Mouse (Mus musculus): ENCODE data around the gene Snapc4.
"Not testable (repeated sequence)": the region's sequence is repeated elsewhere in the genome, so short reads cannot be mapped to it uniquely, and the experiment has no call there.

Snapc4 gene

DNA sequence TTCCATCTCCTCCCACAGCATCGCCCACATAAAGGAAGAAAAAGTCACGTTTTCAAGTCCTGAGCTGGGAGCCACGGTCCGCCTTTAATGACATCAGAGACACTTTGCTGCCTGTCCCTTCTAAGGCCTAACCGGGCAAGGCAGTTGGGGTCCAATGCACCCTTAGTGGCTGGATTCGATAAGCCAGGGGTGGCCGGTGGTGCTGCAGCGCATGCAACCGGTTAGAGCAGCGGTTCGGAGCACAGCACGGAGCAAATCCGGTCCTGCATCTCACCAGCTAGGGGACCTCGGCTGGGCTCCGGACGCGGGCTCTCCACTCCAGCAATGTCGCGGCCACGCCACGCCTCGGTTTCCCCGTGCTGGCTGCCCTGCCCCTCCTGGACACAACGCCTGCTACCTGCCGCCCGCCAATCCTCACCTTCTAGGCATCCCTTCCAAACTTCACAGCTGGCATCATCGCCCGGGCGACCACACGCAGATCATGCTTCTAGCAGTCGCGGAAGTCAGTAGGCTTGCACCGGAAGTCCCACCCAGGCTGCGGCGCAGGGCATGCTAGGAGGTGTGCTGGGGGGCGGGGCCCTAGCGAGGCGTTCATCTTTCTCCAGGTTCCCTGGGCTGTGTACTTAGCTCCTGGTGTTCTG is at the start of gene Snapc4:
Gene Snapc4 (minus strand): TSS at position 523 of the 641 bp plus-strand sequence.
- peak; percentile 47 for DNase-seq (ENCODE audit: low read depth, low spot score)

DNA sequence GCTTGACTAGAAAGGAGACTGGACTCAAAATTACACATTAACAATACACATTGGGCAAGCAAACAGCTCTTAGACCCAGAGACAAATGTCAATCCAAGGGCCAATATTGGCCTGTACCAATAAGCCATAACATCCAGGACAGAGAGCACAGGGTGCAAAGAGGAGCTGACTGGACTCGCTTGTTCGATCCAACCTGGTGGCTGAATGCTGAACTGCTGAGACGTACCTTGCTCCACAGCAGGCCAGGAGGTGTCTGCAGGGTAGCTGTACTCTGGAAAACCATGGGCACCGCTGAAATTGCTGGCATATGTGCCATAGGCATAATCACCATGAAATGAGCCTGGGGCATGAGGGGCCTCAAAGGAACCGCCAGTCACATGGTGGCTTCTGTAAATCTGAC is 49.4 kb upstream of the Snapc4 start:
- DNase-seq (ENCODE audit: low read depth, low spot score): no peak

DNA sequence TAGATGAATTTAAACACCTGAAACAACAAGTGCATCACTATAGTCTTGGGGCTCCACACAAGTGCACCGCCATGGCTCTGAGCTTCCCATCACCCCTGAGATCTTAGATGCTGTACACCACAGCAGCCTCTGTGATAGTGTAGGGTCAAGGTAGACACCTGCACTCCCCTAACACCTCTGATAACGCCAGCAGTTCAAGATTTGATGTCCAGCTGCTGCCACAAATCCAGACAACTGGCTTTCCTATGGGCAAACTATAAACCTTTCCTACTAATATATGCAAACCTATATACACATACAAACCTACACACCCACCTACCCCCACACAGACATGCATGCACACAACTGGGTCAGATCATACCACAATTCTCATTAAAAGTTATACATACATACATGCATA is 44.1 kb upstream of the Snapc4 start:
- no peak for DNase-seq (ENCODE audit: low read depth, low spot score)

DNA sequence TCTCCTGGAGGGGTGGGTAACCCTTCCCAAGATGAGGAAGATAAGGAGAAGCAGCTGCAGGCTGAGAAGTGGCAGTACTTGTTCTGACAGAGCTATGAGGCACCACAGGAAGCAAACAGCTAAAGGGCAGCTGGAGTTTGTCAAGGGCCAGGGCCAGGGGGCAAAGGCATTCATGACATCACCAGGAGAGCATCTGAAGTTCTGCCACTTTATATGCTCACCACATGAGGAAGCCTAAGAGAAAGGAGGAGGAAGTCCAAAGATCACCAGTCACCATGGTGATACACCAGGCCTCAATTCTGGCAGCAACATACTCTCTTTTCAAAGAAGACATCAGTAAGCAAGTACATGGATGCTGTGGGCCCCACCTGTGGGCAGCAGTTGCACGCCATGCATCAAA is 42.6 kb upstream of the Snapc4 start:
- no peak for DNase-seq (ENCODE audit: low read depth, low spot score)

DNA sequence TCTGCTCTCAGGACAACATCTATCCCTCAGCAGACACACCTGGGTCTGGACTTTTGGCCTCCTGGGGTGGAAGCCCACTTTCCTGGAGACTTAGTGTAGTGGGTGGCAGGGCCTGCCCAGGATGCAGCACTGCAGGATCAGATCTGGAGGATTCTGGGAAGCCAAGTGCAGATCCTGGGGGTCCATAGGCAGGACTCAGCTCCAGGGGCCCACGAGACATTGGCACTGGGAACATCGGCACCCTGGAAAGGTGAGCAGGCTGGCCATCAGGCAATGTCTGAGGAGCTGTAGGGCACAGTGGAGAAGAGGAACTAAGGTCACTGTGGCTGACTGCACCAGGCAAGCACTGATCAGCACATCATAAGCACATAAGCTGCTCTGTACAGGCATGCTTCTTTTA is 41.5 kb upstream of the Snapc4 start:
- DNase-seq (ENCODE audit: low read depth, low spot score): no peak

DNA sequence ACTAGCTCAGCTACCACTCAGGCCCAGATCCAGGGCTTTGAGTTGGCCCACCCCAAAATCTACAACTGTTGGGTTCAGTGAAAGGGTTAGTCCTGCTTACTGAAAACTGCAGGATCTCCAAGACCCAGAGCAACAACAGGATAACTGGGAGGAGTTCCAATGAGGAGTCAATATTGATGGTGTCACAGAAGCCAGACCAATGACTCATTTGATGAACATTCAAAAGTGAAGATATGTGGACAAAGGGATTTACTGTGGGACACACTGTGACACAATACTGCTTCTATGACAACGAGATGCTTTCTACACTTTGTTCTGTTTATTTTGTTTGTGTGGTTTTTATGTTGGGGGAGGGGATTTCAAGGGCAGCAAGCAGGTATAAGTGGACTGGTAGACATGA is 37.7 kb upstream of the Snapc4 start:
- no peak for DNase-seq (ENCODE audit: low read depth, low spot score)

DNA sequence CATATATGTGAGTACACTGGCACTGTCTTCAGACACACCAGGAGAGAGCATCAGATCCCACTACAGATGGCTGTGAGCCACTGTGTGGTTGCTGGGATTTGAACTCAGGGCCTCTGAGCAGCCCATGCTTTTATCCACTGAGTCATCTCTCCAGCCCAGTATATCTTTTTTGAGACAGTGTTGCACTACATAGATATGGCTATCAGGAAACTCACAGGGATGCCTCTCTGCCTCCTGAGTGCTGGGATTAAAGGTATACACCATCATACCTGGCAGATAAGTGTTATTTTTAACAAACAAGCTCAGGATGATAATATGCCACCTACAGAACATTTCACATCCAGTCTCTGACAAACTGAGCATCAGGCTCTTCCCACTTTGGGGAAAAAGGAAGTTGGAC is 36.6 kb upstream of the Snapc4 start:
- no peak for DNase-seq (ENCODE audit: low read depth, low spot score)

DNA sequence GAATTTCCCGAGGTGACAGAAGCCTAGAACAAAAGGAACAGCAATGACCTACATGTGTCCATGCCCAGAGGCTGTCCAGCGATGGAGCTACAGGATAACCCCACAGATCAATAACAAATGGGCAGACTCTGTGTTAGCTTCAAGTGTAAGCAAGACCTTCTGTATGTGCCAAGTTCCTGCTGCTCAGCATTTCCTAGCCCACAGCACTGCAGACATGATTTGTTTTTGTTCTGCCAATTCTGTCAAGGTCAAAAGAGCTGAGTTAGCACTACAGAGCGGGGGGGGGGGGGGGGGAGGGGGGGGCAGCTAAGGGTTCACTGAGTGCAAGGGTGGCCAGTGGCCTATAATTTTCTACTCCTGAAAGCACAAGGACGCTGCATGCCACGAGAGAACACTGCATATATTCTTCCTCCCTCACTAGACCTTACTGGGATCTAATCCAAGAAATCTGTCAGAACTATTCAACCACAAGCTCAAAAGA is 30.5 kb upstream of the Snapc4 start:
- no peak for DNase-seq (ENCODE audit: low read depth, low spot score)

DNA sequence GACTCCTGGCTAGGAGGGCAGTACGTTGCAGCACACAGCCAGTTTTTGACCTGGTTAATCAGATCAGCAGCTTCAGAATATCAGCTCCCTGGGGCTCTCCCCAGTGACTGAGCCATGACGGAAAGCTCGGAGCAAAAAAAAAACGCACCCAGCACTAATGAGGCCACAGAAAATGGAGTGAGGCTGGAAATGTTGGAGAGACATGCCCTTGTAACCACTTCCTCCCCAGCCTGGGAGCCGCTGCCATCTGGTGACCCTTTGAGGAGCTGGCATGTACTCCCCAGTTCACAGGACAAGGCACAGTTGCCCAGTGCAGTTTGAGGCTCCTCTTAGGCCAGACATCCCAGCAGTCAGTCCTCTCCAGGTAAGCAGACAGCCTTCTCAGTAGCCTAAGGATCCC is 29.6 kb upstream of the Snapc4 start:
- no peak for DNase-seq (ENCODE audit: low read depth, low spot score)

DNA sequence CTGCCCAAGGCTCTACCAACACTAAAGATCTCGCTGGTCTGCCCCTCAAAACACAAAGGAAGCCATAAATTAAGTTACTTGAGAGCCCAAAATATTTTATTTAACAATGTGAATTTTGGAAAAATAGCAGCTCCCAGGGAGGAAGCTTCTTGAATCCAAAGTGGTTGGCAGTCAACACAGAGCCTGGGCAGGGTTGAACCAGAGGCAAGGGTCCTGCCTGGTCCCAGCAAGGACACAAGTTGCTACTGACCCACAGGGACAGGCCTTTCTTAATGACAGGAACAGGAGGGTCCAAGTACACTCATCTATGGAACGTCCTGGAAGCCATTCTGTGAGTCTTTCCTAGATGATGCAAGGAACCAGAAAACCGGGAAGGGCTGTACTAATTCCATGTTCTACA is 28.9 kb upstream of the Snapc4 start:
- DNase-seq (ENCODE audit: low read depth, low spot score): no peak

DNA sequence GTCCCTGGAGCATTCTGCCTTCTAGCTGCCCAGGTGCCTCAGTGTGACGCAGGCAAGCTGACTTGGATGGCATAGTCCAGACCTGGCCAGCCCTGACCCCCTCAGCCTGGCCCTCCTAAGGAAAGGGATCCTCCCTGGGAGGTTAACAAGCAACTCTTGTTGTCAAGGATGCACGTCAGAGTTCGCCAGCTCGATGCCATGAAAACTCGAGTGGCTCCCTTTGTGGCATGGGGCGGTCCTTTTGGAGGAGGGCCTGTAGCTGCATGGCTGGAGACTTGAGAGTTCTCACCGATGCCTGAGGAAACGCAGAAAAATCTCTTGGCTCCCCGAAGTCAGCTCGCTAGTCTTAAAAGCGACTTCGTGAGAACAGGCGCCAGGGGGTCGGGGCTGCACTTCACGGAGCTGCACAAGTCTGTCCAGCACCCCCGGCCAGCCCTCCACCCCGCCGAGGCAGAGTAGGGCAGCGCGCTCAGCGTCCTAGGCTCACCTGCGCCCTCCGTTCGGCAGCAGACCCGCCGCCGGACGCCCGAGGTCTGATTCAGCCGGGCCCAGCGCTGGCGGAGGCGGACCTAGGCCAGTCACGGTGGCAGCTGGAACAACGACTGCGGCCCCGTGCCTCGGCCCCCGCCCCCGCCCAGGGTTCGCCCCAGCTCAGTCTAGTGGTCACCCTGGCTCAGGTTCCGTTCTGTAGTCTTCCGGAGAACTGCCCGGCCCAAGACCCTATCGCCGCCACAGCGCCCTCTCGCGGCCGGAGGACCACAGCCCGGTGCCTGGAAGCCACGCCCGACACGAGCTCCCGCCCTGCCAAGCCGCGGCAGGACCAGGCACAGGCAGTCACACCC is 28.3 kb upstream of the Snapc4 start, which contains the start of gene Inpp5e:
Gene Inpp5e (minus strand): TSS at position 689 of the 842 bp plus-strand sequence.
- DNase-seq (ENCODE audit: low read depth, low spot score): peak; percentile 71

DNA sequence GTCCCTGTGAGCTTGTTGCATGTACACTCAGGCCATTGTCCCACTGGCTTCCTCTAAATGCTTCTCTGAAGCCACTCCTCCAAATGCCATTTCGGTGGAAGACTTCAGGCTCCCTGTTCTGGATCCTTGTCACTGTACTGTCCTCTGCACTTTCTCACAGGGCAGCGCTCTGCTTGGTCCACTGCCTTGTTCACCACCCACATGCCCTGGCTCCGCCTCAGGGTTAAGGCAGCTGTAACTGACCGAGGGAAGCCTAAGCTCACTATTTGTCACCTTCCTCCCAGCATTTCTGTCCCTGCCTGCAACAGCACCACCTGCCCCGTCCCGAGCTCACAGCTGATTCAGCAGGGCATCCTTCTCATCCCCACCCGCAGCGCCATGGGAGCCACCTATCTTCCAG is 22.9 kb upstream of the Snapc4 start:
- DNase-seq (ENCODE audit: low read depth, low spot score): no peak

DNA sequence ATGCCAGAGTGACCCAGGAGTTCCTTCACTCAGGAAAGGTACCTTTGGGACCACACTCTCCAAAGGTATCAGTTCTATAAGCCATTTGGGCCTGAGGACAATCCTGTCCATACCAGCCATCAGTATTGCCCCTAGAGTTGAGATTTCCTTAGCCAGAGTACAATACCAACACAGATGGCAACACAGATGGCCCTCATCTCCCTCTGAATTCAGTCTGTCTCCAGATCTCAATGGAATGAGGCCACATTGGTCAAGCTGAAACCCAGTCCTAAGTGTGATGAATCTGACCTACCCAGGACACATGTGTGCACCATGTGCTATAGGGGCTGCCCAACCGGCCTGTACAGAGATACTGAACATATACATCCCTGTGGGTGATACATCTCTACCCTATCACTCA is 21.8 kb upstream of the Snapc4 start:
- DNase-seq (ENCODE audit: low read depth, low spot score): no peak

DNA sequence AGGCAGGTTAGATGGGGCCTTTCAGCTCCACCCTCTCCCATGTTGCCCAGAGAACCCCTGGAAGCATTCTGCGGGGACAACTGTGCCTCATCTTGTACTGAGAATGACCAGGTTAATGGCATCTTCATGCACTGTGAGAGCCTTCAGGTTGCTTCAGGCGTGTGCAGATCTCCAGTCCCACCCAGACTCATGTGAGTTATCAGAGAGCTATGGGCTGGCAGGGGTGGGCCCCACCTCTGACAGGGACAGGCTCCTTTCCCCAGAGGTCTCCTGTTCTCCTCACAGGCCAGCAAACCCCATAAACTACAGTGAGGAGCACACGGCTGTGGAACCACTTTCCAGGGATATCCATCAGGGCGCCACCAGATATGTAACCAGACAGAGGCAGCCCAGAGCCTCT is 20.6 kb upstream of the Snapc4 start:
- DNase-seq (ENCODE audit: low read depth, low spot score): no peak

DNA sequence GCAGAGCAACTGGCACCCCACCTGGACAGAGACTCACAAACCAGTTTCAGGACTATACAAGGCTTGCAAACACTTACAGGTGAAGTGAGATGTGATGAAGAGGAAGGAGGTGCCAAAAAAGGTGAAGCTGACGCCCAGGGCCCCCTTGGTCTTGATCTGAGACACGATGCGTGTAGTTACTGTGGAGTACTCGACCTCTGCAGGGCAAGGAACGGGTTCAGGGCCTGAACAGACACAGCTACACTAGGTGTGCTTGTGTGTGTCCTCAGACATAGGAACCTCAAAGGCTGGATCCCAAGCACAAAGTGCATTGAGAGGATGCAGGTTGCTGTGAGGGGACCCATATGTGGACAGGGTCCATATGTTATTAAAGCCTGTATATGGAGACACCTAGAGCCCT is 19.8 kb upstream of the Snapc4 start:
- DNase-seq (ENCODE audit: low read depth, low spot score): no peak

DNA sequence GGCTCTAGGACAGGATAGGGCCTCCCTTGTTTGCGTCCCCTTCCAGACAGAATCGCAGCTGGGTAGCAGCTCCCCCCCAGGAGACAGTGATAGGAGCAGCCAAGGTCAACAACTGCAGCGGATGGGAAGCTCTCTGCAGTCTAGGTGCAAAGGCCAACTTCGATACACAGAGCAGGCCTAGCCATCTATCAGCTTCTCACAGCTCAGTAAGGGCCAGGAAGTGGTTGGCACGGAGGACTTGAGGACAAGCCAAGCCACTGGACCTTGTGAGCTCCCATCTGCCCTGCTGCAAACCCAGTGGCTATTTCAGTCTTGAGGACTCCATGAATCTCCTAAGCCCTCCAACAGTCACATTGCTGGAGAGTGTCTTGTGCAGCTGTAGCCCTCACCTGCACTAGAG is 19.2 kb upstream of the Snapc4 start:
- DNase-seq (ENCODE audit: low read depth, low spot score): no peak

DNA sequence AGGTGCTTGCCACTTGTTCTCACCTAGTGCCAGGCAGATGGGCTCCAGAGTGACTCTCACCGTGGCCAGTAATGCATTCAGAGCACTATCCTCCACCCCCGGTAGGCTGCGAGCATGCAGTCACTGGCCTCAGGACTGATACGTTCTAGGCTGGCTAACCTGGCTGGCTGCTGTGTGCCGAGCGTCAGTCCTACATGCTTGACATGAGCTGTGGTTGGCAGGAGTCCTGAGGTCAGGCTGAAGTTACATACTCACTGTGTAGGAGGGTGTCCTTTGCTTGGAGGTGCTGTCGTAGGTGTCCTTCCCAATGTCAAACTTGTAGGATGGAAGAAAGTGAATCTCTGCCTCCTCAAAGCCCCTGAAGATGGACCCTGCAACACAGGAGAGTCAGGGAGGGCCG is 18.5 kb upstream of the Snapc4 start:
- DNase-seq (ENCODE audit: low read depth, low spot score): no peak

DNA sequence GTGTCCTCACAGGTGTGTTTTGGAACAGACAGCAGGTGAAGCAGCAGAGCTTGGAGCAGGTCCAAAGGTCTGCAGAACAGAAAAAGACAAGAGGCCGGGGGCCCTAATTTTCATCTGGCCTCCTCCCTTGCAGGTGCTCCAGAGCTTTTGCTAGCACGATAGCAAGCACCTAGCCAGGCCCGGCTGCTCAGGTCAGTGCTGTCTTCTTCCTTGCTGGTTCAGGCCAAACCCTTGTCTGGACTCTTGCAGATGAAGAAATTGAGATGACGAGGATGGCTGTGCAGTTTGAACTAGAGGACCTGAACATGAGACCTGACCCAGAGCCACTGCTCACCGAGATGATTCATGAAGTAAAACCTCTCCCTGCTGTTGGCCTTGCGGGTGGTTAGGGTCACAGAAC is 11.2 kb upstream of the Snapc4 start:
- no peak for DNase-seq (ENCODE audit: low read depth, low spot score)

DNA sequence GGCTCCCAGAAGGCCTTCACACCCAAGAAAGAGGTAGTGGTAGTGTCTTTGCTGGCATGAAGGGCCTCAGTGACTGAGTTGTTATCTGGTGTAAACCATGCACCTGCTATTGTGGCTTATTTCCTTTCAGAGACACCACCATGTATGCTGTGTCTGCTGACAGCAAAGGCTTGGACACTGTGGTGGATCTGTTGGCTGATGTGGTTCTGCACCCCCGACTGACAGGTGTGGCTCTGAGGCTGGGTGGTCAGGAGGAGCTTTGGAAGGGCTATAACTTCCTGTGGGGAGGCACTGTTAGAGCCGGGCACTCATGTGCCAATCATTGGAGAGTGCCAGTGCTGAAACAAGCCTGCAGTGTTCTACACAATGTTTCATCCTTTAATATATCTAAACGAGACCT is 10.5 kb upstream of the Snapc4 start:
- DNase-seq (ENCODE audit: low read depth, low spot score): no peak

DNA sequence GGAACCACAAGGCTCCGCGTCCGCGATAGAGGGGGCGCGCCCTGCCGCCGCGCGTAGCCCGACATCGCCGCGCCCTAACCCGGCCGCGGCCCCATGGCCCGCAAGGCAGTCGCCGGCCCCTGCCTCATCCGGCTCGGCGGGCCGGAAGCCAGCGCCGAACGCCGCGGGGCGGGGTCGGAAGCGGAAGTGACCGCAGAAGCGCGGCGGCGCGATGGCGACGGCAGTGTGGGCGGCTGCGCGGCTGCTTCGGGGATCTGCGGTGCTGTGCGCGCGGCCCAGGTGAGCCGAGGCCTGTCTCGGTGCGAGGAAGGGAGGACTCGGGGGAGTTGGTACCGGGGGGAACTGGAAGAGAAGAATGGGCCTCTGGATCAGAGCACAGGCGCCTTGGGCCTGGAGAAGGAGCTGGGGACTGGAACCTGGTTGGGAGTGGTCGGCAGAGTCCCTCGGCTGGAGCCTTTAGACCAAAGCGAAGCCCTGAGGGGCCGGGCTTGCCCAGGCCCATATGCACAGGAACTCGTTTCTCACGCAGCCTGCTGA is 8.8 kb upstream of the Snapc4 start, which contains the start of the genes Entr1 and Pmpca:
Gene Entr1 (minus strand): TSS at position 163 of the 537 bp plus-strand sequence.
Gene Pmpca (plus strand): TSS at position 186 of the 537 bp plus-strand sequence.
- DNase-seq (ENCODE audit: low read depth, low spot score): peak; percentile 67

DNA sequence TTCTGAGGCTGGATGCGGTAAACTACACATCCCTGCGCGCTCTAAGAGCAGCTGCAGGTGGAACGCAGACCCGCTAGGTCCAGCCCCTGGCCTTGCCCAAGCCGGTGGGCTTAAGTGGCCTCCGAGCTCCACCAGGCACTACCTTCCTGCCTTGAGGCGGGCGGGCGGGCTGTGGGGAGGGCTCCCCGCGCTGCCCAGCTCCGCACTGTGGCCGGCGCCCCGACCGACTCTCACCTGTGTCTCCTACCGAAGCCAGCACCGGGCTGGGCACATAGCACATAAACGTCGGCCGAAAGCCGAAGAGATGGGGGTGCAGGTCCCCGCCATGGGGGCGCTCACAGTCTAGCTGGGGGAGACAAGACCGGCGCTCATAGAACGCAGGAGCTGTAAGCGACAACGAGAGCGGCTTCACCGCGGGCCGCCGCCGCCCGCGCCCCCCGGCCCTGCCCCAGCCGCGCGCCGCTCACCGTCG is 8.3 kb upstream of the Snapc4 start:
- no peak for DNase-seq (ENCODE audit: low read depth, low spot score)

DNA sequence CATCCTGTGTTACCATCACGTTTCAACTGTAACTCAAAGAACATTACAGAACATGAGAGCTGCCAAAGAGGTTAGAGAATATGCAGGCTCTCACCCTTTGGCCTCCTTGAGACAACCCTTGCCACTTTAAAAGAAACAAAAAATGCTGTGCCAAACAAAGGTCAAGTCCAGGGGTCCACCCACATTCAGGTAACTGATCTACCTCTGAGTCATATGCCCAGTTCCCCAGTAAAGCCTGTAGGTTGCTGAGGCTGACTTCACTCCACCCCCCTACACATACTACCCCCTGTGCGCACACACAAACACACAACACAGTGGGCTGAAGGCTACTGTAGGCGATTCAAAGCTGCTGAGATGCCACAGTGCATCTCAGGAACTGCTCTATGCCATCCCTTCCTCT is 7.3 kb upstream of the Snapc4 start:
- no peak for DNase-seq (ENCODE audit: low read depth, low spot score)

DNA sequence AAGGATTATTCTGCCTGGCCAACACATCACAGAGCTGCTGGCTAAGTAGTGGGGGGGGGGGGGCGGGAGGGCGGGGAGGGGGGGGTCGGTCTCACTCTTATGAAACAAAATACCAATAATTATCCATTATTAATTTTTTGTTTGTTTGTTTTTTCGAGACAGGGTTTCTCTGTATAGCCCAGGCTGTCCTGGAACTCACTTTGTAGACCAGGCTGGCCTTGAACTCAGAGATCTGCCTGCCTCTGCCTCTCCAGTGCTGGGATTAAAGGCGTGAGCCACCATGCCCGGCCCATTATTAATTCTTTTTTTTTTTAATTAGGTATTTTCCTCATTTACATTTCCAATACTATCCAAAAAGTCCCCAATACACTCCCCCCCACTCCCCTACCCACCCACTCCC is 418 bp upstream of the Snapc4 start:
- not testable (repeated sequence) for DNase-seq (ENCODE audit: low read depth, low spot score)

Data from brain, embryonic 18.5 days (tissue).